Mouse (Mus musculus) thymus, adult 2 months (tissue): ENCODE results near the gene Rgs6. TPM values are rescaled to one million over a fixed set of nuclear protein-coding genes. Genes with fewer than 3 reads are reported as not detected.

Experiments used
- DNase-seq: peaks from one replicate; pipeline ENCODE4 v3.0.0; 2021
- H3K27ac ChIP-seq: fragments of 200-500 bp; 2 replicates; pipeline ENCODE4 v1.5.1; 2012; ENCODE audit warnings: low read length, control low read depth; ENCODE audit not compliant: control insufficient read depth, insufficient read depth
- H3K27me3 ChIP-seq: fragments of 200-500 bp; 2 replicates; pipeline ENCODE4 v1.6.1; 2012; ENCODE audit warnings: mild to moderate bottlenecking, low read length, moderate library complexity, mixed read lengths; ENCODE audit not compliant: control insufficient read depth, insufficient read depth
- H3K36me3 ChIP-seq: fragments of 200-500 bp; 2 replicates; pipeline ENCODE4 v1.6.1; 2012; ENCODE audit warnings: mild to moderate bottlenecking, low read length, moderate library complexity; ENCODE audit not compliant: control insufficient read depth, insufficient read depth
- H3K4me1 ChIP-seq: fragments of 200-500 bp; replicated peaks from 2 replicates; pipeline ENCODE4 v1.6.1; 2012; ENCODE audit warnings: low read length; ENCODE audit not compliant: control insufficient read depth, insufficient read depth
- H3K4me3 ChIP-seq: fragments of 200-500 bp; 2 replicates; pipeline ENCODE4 v1.5.1; 2012; ENCODE audit warnings: mild to moderate bottlenecking, low read length, control low read depth, moderate library complexity; ENCODE audit not compliant: control insufficient read depth, insufficient read depth
- CTCF ChIP-seq: fragments of 200-500 bp; IDR thresholded peaks from 2 replicates; pipeline ENCODE4 v1.5.1; 2012; ENCODE audit warnings: mild to moderate bottlenecking, control low read depth, low read length, moderate library complexity, borderline replicate concordance; ENCODE audit not compliant: control insufficient read depth, poor library complexity, insufficient read depth; ENCODE audit errors: extremely low read depth
- POLR2A ChIP-seq: fragments of 200-500 bp; IDR thresholded peaks from 2 replicates; pipeline ENCODE4 v1.6.1; 2012; ENCODE audit warnings: mild to moderate bottlenecking, low read length, control low read depth, moderate library complexity; ENCODE audit not compliant: control insufficient read depth, poor library complexity, insufficient read depth; ENCODE audit errors: extremely low read depth
- WGBS: fragments of 180-500 bp; shearing (Covaris S2); methylation state at CpG from one replicate; pipeline ENCODE4 v1.1.7; 2018; 5-methylcytosine and 5-hydroxymethylcytosine counted together
- polyA plus RNA-seq: library from polyadenylated mRNA; depleted of rRNA; stranded (reverse); fragments of >200 nt; gene quantifications from 2 replicates; pipeline ENCODE4 v1.2.3, GENCODE M21; 2012

The Rgs6 gene
- polyA plus RNA-seq, 1 experiment = 0.46 TPM

- no peak overlapping the region for H3K4me3 ChIP-seq
- DNase-seq = no peak
- H3K36me3 ChIP-seq = no peaks in the 10 kb centered on the region
- H3K27ac ChIP-seq = no peak overlapping the region
- no peak for TF ChIP-seq CTCF
- TF ChIP-seq POLR2A = no peak
- H3K4me1 ChIP-seq = no peaks in the 10 kb centered on the region
- 88% methylated on average over 3 of the region's 3 CpGs for WGBS
- H3K27me3 ChIP-seq = no peaks in the 10 kb centered on the region
Measured at GRCm38 (mm10) chr12:82822821-82823620, 234.9 kb downstream of the Rgs6 start.

DNA sequence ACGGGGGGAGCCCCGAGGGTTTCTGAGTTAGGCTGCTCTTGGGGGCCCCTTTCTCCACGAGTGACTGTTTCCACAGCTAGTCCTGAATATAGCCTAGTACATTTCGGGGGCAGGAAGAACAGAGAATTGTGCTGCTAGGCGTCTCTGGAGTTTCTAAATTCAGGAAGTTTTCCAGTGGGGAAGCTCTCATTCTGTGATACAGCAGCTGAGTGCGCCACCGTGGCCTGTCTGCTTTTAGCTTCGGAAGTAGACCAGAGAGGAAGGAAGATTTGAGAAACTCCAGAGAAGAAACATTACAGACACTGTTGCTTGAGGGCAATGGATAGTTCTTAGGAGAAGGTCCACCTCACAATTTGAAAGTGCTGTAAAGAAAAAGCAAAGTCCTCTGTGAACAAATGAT is 242.2 kb downstream of the Rgs6 start:
- H3K27ac ChIP-seq = no peak overlapping the region
- no peaks in the 10 kb centered on the region for H3K27me3 ChIP-seq
- WGBS = 82% methylated on average over 8 of the region's 8 CpGs
- TF ChIP-seq POLR2A (no peak), CTCF (no peak)
- no peaks in the 10 kb centered on the region for H3K4me1 ChIP-seq
- DNase-seq = no peak
- no peaks in the 10 kb centered on the region for H3K36me3 ChIP-seq
- H3K4me3 ChIP-seq = no peak overlapping the region

- H3K27me3 ChIP-seq = no peaks in the 10 kb centered on the region
- H3K27ac ChIP-seq = no peak overlapping the region
- no peak for DNase-seq
- H3K36me3 ChIP-seq = no peaks in the 10 kb centered on the region
- TF ChIP-seq POLR2A = no peak
- no peak for TF ChIP-seq CTCF
- no peaks in the 10 kb centered on the region for H3K4me1 ChIP-seq
- H3K4me3 ChIP-seq = no peak overlapping the region
- WGBS = 100% methylated on average over 1 of the region's 1 CpGs
Measured at GRCm38 (mm10) chr12:82838544-82838943, 250.5 kb downstream of the Rgs6 start.

DNA sequence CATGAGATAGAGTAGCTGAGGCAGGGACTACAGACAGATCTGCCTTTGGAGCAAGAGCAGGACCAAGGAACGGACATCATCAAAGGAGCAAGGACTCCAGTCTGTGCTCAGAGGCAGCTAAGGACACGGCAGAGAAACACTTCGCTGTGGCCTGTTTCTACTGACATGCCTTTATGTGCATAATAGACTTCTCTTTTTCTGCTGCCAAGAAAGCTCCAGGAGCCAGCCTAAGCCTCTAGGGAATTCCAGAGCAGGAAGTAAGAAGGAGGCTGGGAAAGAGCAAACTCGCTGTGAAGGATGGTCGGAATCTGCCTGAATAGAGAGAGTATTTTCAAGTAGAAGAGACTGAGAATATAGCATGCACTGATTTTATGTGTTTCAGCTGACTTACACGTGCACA is 253.5 kb downstream of the Rgs6 start:
- DNase-seq = no peak
- Histone ChIP-seq H3K4me1 (no peaks in the 10 kb centered on the region), H3K27ac (no peak overlapping the region), H3K4me3 (no peak overlapping the region), H3K36me3 (no peaks in the 10 kb centered on the region), H3K27me3 (no peaks in the 10 kb centered on the region)
- WGBS = 83% methylated on average over 6 of the region's 6 CpGs
- no peak for TF ChIP-seq CTCF
- TF ChIP-seq POLR2A = no peak

DNA sequence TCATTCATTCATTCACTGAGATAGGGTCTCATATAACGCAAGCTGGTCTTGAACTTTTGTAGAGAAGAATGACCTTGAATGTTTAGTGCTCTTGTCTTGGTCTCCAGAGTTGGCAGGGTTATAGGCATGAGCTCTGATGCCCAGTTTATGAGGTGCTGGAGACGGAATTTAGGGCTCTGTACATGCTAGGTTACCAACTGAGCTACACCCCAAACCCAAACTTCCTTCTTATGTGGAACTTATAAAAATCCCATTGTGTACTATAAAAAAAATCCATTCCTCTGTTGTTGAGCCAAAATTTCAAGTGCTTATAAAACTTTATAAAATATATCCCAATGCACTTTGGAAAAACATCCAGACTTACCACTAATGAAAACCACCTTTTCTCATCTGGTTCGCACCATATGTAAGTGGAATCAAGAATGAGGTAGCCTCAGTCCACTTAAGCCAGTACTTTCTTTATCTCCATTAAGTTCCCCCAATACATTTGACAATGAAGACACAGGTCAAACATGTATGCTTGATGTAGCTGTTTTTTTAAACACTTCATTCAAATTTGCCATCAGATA is 260.3 kb downstream of the Rgs6 start:
- Histone ChIP-seq H3K27ac (no peak overlapping the region), H3K4me1 (no peaks in the 10 kb centered on the region)
- DNase-seq = no peak

DNA sequence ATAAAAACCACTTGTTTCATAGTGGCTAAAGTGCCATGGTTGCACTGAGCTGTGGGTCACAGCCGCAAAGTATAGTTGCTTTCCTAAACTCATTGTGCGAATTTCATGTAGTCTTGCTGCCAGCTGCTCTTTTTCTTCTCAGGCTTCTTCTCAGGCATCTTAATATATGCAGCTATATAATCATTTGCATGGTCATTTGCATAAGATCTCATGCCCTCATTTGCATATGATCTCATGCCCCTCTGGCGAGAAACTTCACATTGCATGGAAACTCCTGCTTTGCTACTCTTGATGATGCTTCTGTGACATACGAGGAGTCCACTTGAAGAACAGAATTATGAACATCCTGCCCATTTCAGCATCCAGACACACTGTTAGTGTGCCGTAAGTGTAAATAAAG is 266.8 kb downstream of the Rgs6 start:
- TF ChIP-seq POLR2A = no peak
- no peak for TF ChIP-seq CTCF
- no peaks in the 10 kb centered on the region for H3K4me1 ChIP-seq
- no peak overlapping the region for H3K27ac ChIP-seq
- no peak for DNase-seq
- H3K36me3 ChIP-seq = no peaks in the 10 kb centered on the region
- no peaks in the 10 kb centered on the region for H3K27me3 ChIP-seq
- WGBS = 92% methylated on average over 5 of the region's 5 CpGs
- H3K4me3 ChIP-seq = no peak overlapping the region

More for the DNA sequence above, 260.3 kb downstream of the Rgs6 start:
- H3K36me3 ChIP-seq = no peaks in the 10 kb centered on the region
- no peak overlapping the region for H3K4me3 ChIP-seq
- TF ChIP-seq CTCF = no peak
- no peak for TF ChIP-seq POLR2A
- H3K27me3 ChIP-seq = no peaks in the 10 kb centered on the region
- WGBS = 92% methylated on average over 3 of the region's 3 CpGs

- no peak for TF ChIP-seq POLR2A
- TF ChIP-seq CTCF = no peak
Measured at GRCm38 (mm10) chr12:82855333-82856107, 267.4 kb downstream of the Rgs6 start.

More at GRCm38 (mm10) chr12:82855333-82856107, 267.4 kb downstream of the Rgs6 start:
- no peaks in the 10 kb centered on the region for H3K36me3 ChIP-seq
- no peak for DNase-seq
- no peaks in the 10 kb centered on the region for H3K4me1 ChIP-seq
- no peak overlapping the region for H3K27ac ChIP-seq
- WGBS = 78% methylated on average over 4 of the region's 4 CpGs
- no peaks in the 10 kb centered on the region for H3K27me3 ChIP-seq
- no peak overlapping the region for H3K4me3 ChIP-seq
